Mouse (Mus musculus) hematopoietic multipotent progenitor cell, adult 10-12 weeks (in vitro differentiated cells): Measurements from ENCODE around the gene Chic1. TPM values are rescaled to one million over a fixed set of nuclear protein-coding genes. Genes with fewer than 3 reads are reported as not detected.

Experiments
- polyA plus RNA-seq: library from polyadenylated mRNA; stranded (reverse); fragments of >175 nt; gene quantifications from 2 replicates; pipeline ENCODE4 v1.2.3, GENCODE M21; 2012; ENCODE audit warnings: low replicate concordance

Chic1 gene
- polyA plus RNA-seq, result 0.59 and 0.63 TPM in 2 replicates

GRCm38 (mm10) chrX:103356287-103356686 is at the start of gene Chic1:
Chic1 (plus strand) TSS chrX:103356476.

DNA sequence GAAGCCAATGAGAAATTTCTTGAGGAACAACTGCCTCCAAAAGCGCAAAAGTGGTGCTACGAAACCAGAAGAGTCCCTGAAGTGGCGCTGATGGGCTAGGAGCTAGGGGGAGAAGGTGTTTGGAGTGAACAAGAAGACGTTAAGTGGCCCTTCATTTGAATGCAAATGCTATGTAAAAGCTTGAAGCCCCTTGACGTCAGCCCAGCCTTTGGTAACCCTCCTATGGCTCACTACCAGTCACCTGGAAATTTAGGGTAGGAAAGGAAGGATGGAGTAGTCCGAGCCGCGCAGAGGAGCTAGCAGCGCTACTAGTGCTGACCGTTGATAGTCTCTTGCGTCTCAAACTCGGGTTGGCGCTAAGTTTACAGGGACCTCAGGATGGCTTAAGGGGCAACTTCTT is 35.1 kb upstream of the Chic1 start, which contains the start of gene Cdx4:
Cdx4 (plus strand) TSS at position 253 of the 400 bp plus-strand sequence.

GRCm38 (mm10) chrX:103414167-103414566 is 57.9 kb downstream of the Chic1 start, which contains the start of gene Tsx:
Tsx (plus strand) TSS chrX:103414467.

DNA sequence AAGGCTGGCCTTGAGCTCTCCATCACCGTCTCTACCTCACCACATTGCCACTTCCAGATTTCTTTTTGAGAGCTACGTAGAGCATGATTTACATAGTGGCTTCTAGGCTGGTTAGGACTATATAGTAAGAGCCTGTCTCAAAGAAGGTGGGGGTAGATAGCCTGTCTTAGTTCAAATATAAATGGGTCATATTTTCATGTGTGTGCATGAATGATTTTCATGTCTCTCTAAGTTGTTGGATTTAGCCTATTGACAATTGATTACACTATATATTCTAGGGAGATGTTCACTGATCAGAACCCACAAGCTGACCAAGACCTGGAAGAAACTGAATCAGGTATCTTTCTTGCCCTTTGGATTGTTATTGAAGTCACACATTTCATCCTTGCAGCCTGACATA is 65.4 kb downstream of the Chic1 start, which contains the start of gene Gm26992:
Gm26992 (plus strand) TSS at position 301 of the 400 bp plus-strand sequence.

Other genes with a start within 250 kb of the Chic1 start
- gene Nap1l2, start 169.8 kb upstream of the Chic1 start, polyA plus RNA-seq, result not detected in 2 replicates
- not detected in 2 replicates for gene Cdx4, start 35.1 kb upstream of the Chic1 start, polyA plus RNA-seq
- gene Tsx, start 58.0 kb downstream of the Chic1 start, polyA plus RNA-seq, result not detected in 2 replicates
- gene Gm26992, start 65.5 kb downstream of the Chic1 start, polyA plus RNA-seq, result not detected in 2 replicates